In genomic region chr2:62684989-62685595, GRCm38 (mm10) we compare ENCODE assay signal across 15 mouse cellular contexts. TPM values are rescaled to one million over a fixed set of nuclear protein-coding genes. Genes with fewer than 3 reads are reported as not detected.
DNase-seq lines count a peak whose midpoint lies in the region; ATAC-seq and TF ChIP-seq lines count a peak whose summit lies in the region.
"Had no signal": no experiment of that assay in that cellular context is flagged by ENCODE, and none has a peak within 500 bp of the region (broad histone marks: within the 10 kb centered on the region; RNA-seq: fewer than 3 reads in every experiment).

No protein-coding gene starts in this region.

- no peak for TF ChIP-seq POLR2A in testis, adult 2 months (IDR thresholded peaks at IDR 0.05; ENCODE audit: control insufficient read depth, low read depth, low read length)

- WGBS in hindbrain, postnatal 0 days: 67% methylated on average over 3 of the region's 3 CpGs

- no peaks in the 10 kb centered on the region for H3K27me3 ChIP-seq in testis, adult 2 months (ENCODE audit: control insufficient read depth, insufficient read depth, low read length)
- no peaks in the 10 kb centered on the region for H3K27me3 ChIP-seq in hindbrain, postnatal 0 days (ENCODE audit: insufficient read depth, low read length)
- H3K27me3 ChIP-seq: hindbrain, embryonic 15.5 days; limb, embryonic 12.5 days had no signal

- H3K36me3 ChIP-seq in testis, adult 2 months (ENCODE audit: control insufficient read depth, insufficient read depth, low read length): no peaks in the 10 kb centered on the region
- no peaks in the 10 kb centered on the region for H3K36me3 ChIP-seq in hindbrain, postnatal 0 days (ENCODE audit: insufficient read depth, low read length)
- H3K36me3 ChIP-seq: hindbrain, embryonic 15.5 days; limb, embryonic 12.5 days had no signal

- peak overlapping the region; percentile 8; the same call in 1 of the 2 replicates for H3K27ac ChIP-seq in testis, adult 2 months (ENCODE audit: control insufficient read depth, insufficient read depth, low read depth, low read length)
- H3K27ac ChIP-seq in hindbrain, postnatal 0 days: no peak overlapping the region
- H3K27ac ChIP-seq: hindbrain, embryonic 15.5 days; limb, embryonic 12.5 days had no signal

- no peak overlapping the region for H3K4me2 ChIP-seq in hindbrain, postnatal 0 days (ENCODE audit: low read depth, low read length)
- H3K4me2 ChIP-seq: hindbrain, embryonic 15.5 days; limb, embryonic 12.5 days; lung, embryonic 14.5 days had no signal

- H3K9me3 ChIP-seq in hindbrain, postnatal 0 days (ENCODE audit: low read length): no peaks in the 10 kb centered on the region
- H3K9me3 ChIP-seq: hindbrain, embryonic 15.5 days; limb, embryonic 12.5 days had no signal

- no peak overlapping the region for H3K9ac ChIP-seq in hindbrain, postnatal 0 days (replicated peaks; ENCODE audit: low read length)
- H3K9ac ChIP-seq: hindbrain, embryonic 15.5 days; limb, embryonic 12.5 days; lung, embryonic 14.5 days had no signal

- DNase-seq in frontal cortex, postnatal 14 days (ENCODE audit: low spot score in 2 of 2): no peak
- DNase-seq in testis, postnatal 14 days (ENCODE audit: low spot score): no peak
- no peak for DNase-seq in thymus, adult 18-20 months
- DNase-seq in hindbrain, postnatal 0 days (ENCODE audit: low spot score): no peak
- no peak for DNase-seq in left cerebral cortex, adult 9 months (ENCODE audit: low spot score in 2 of 2)
- DNase-seq: cerebellum, adult 11-12 months; embryo, embryonic 11 days; kidney, adult 8-10 months; lung, embryonic 14.5 days had no signal

- TF ChIP-seq CTCF in testis, adult 2 months (IDR thresholded peaks at IDR 0.05; ENCODE audit: control insufficient read depth, insufficient read depth, insufficient replicate concordance, low read depth, low read length): no peak
- TF ChIP-seq CTCF in hindbrain, postnatal 0 days (IDR thresholded peaks at IDR 0.05; ENCODE audit: low read depth): no peak

- no peak overlapping the region for H3K4me3 ChIP-seq in testis, adult 2 months (ENCODE audit: control insufficient read depth, low read depth, low read length)
- no peak overlapping the region for H3K4me3 ChIP-seq in hindbrain, postnatal 0 days (ENCODE audit: low read length)
- H3K4me3 ChIP-seq: erythroblast, embryonic 14.5 days; hindbrain, embryonic 15.5 days; limb, embryonic 12.5 days had no signal

- peak; percentile 35 for ATAC-seq in frontal cortex, adult (ENCODE audit: low TSS enrichment)
- peak; percentile 89 to 90 for ATAC-seq in hematopoietic stem cell, adult 5-6 weeks (replicated peaks in 1 of 2; ENCODE audit: insufficient read depth in 1 of 2, low FRiP score in 2 of 2, low TSS enrichment in 1 of 2, low read depth in 1 of 2, poor library complexity in 2 of 2, severe bottlenecking in 2 of 2)
- ATAC-seq in hindbrain, postnatal 0 days: no peak

- H3K4me1 ChIP-seq in testis, adult 2 months (ENCODE audit: control insufficient read depth, insufficient read depth, low read length): no peaks in the 10 kb centered on the region
- H3K4me1 ChIP-seq in hindbrain, postnatal 0 days (ENCODE audit: insufficient read depth, low read length): no peaks in the 10 kb centered on the region
- H3K4me1 ChIP-seq: hindbrain, embryonic 15.5 days; limb, embryonic 12.5 days had no signal

RNA-seq across cellular contexts. Expression of gene Gca, which starts 21.0 kb away (rescaled TPM):
- 20.5 and 26.4 TPM in 2 replicates for polyA plus RNA-seq in testis, adult 2 months (2012; rRNA removed)
- 7.3 and 22.6 TPM in 2 replicates for total RNA-seq in hematopoietic stem cell, adult 5-6 weeks (2017)
- total RNA-seq in hindbrain, postnatal 0 days (2014; rRNA removed): 2.4 and 2.7 TPM in 2 replicates
- 4.1 and 4.3 TPM in 2 replicates for polyA plus RNA-seq in hindbrain, postnatal 0 days (2015; fragmentation: Nextera tagmentation; extraction: Ambion mirVana)
- polyA plus RNA-seq: erythroblast, embryonic 14.5 days had no signal

RNA-seq across cellular contexts. Expression of gene Ifih1, which starts 39.0 kb away (rescaled TPM):
- polyA plus RNA-seq in testis, adult 2 months (2012; rRNA removed): 0.26 and 0.31 TPM in 2 replicates
- 41.0 and 42.6 TPM in 2 replicates for total RNA-seq in hematopoietic stem cell, adult 5-6 weeks (2017)
- 1.5 and 2.0 TPM in 2 replicates for total RNA-seq in hindbrain, postnatal 0 days (2014; rRNA removed)
- 2.1 and 3.5 TPM in 2 replicates for polyA plus RNA-seq in hindbrain, postnatal 0 days (2015; fragmentation: Nextera tagmentation; extraction: Ambion mirVana)

Comparison
In these comparisons a context has a peak if more than half of its experiments do, and no peak if none do; other contexts are left out.
1. RNA of gene Ifih1, which starts 39.0 kb away (total RNA-seq): 41.0 to 42.6 TPM in hematopoietic stem cell, adult 5-6 weeks; 1.5 to 2.0 TPM in hindbrain, postnatal 0 days; every median in the first group is over 10 times any median in the second.